Mouse (Mus musculus): ENCODE measurements around the gene Abhd13. TPM values are rescaled to one million over a fixed set of nuclear protein-coding genes. Genes with fewer than 3 reads are reported as not detected.

Gene Abhd13
- polyA plus RNA-seq, 1 experiment: 6.3 TPM

DNA sequence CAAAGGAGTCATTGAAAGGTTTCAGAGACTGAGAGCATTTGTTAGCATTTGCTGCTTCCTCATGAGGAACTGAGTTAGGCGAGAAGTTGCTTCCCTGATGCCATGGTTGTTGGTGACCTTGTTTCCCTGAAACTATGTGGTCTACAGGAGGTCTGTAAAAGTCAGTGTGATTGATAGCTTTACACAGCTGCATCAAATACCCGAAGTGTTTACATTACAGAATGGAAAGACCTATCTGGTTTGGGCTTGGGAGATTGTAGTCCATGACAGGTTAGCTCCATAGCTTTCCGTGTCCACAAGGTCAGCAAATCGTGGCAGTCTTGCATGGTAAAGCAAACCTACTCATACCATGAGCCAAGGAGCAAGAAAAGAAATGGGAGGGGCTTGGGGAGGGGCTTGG lies 19.2 kb upstream of the Abhd13 start:
- no peak for TF ChIP-seq POLR2A (IDR thresholded peaks at IDR 0.05; ENCODE audit: low read depth, low read length)
- TF ChIP-seq CTCF (conservative IDR thresholded peaks at IDR 0.05; ENCODE audit: insufficient read depth, insufficient read length, low read depth, low read length): no peak
- 52% methylated on average over 4 of the region's 4 CpGs for WGBS

DNA sequence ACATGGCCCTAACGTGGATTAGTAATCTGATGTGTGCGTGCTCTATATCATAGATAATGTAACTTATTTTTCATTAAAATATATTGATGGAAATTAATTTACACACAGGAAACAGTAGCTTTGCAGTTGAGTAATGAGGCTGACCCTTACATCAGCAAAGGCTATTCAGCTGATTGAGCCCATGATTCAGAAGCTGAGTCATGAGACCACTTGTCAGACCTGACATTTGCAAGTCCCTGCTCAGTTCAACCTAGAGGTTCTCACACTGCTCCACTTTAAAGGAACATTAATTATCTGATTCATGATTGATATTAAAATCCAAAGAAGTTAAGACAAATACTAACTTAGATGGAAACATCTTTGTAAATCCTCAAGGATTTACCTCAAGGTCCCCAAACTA lies 17.6 kb upstream of the Abhd13 start:
- TF ChIP-seq CTCF (conservative IDR thresholded peaks at IDR 0.05; ENCODE audit: insufficient read depth, insufficient read length, low read depth, low read length) (no peak), POLR2A (IDR thresholded peaks at IDR 0.05; ENCODE audit: low read depth, low read length) (no peak)
- Histone ChIP-seq H3K4me3 (ENCODE audit: insufficient read depth, low read depth, low read length) (no peak overlapping the region), H3K27me3 (replicated peaks; ENCODE audit: control insufficient read depth, insufficient read depth, low read length) (no peaks in the 10 kb centered on the region), H3K27ac (ENCODE audit: insufficient read depth, low read depth, low read length) (no peak overlapping the region), H3K4me1 (ENCODE audit: control insufficient read depth, insufficient read depth, low read length) (no peaks in the 10 kb centered on the region), H3K36me3 (ENCODE audit: control insufficient read depth, insufficient read depth, low read length) (no peaks in the 10 kb centered on the region)
- WGBS: 88% methylated on average over 2 of the region's 2 CpGs
- no peak for DNase-seq

More for the DNA sequence above, 19.2 kb upstream of the Abhd13 start:
- no peaks in the 10 kb centered on the region for H3K4me1 ChIP-seq (ENCODE audit: control insufficient read depth, insufficient read depth, low read length)
- no peak overlapping the region for H3K27ac ChIP-seq (ENCODE audit: insufficient read depth, low read depth, low read length)
- DNase-seq: no peak
- no peak overlapping the region for H3K4me3 ChIP-seq (ENCODE audit: insufficient read depth, low read depth, low read length)
- no peaks in the 10 kb centered on the region for H3K27me3 ChIP-seq (replicated peaks; ENCODE audit: control insufficient read depth, insufficient read depth, low read length)
- no peaks in the 10 kb centered on the region for H3K36me3 ChIP-seq (ENCODE audit: control insufficient read depth, insufficient read depth, low read length)

DNA sequence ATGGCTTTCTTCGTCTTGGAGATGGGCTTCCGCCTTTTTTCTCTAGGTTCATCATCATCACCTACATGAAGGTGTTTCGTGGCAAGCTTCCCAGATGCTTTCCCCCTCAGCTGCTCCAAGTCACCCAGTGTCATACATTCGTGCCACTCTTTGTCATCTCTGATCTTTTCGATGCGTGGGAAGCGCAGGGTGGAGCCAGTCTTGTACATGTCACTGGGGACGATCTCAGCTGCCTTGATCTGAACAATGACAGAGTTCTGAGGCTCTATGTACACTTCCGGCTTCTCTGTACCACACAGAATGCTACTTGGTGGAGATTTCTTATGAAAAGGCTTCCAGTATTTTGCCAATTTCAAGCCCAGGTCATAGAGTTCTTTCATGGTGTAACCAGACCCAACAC lies 5.6 kb upstream of the Abhd13 start:
- 97% methylated on average over 9 of the region's 9 CpGs for WGBS

DNA sequence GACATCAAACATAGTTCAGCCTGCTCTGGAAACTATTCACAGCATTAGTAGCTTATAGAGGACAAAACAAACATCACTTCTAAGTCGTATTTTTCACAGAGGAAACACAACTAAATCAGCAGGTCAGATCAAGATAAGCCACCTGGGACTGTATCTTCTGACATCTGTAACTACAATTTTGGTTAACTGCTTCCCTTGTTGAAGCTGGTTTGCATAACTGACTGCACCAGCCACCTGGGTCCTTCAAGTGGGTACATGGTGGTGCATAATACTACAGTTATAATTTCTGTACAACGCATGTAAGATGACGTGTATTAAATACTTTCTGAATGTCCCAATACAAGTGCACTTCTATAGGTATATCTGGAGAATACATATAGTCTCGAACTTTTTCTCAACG lies 2.2 kb upstream of the Abhd13 start:
- no peak overlapping the region for H3K27ac ChIP-seq (ENCODE audit: insufficient read depth, low read depth, low read length)
- WGBS: 35% methylated on average over 5 of the region's 5 CpGs
- H3K27me3 ChIP-seq (replicated peaks; ENCODE audit: control insufficient read depth, insufficient read depth, low read length): no peaks in the 10 kb centered on the region
- peak overlapping the region; percentile 96; the same call in 1 of the 2 replicates for H3K4me3 ChIP-seq (ENCODE audit: insufficient read depth, low read depth, low read length)
- no peak for DNase-seq
- peaks cover 4% of the 10 kb centered on the region; the same call in 1 of the 2 replicates for H3K36me3 ChIP-seq (ENCODE audit: control insufficient read depth, insufficient read depth, low read length)
- TF ChIP-seq CTCF (conservative IDR thresholded peaks at IDR 0.05; ENCODE audit: insufficient read depth, insufficient read length, low read depth, low read length): no peak
- no peak for TF ChIP-seq POLR2A (IDR thresholded peaks at IDR 0.05; ENCODE audit: low read depth, low read length)
- H3K4me1 ChIP-seq (ENCODE audit: control insufficient read depth, insufficient read depth, low read length): peaks cover 11% of the 10 kb centered on the region

More for the DNA sequence above, 5.6 kb upstream of the Abhd13 start:
- H3K4me1 ChIP-seq (ENCODE audit: control insufficient read depth, insufficient read depth, low read length): no peaks in the 10 kb centered on the region; the same call in 1 of the 2 replicates
- H3K27me3 ChIP-seq (replicated peaks; ENCODE audit: control insufficient read depth, insufficient read depth, low read length): no peaks in the 10 kb centered on the region
- H3K4me3 ChIP-seq (ENCODE audit: insufficient read depth, low read depth, low read length): no peak overlapping the region
- H3K36me3 ChIP-seq (ENCODE audit: control insufficient read depth, insufficient read depth, low read length): peaks cover 6% of the 10 kb centered on the region
- no peak overlapping the region for H3K27ac ChIP-seq (ENCODE audit: insufficient read depth, low read depth, low read length)
- no peak for DNase-seq
- TF ChIP-seq POLR2A (IDR thresholded peaks at IDR 0.05; ENCODE audit: low read depth, low read length) (no peak), CTCF (conservative IDR thresholded peaks at IDR 0.05; ENCODE audit: insufficient read depth, insufficient read length, low read depth, low read length) (no peak)

DNA sequence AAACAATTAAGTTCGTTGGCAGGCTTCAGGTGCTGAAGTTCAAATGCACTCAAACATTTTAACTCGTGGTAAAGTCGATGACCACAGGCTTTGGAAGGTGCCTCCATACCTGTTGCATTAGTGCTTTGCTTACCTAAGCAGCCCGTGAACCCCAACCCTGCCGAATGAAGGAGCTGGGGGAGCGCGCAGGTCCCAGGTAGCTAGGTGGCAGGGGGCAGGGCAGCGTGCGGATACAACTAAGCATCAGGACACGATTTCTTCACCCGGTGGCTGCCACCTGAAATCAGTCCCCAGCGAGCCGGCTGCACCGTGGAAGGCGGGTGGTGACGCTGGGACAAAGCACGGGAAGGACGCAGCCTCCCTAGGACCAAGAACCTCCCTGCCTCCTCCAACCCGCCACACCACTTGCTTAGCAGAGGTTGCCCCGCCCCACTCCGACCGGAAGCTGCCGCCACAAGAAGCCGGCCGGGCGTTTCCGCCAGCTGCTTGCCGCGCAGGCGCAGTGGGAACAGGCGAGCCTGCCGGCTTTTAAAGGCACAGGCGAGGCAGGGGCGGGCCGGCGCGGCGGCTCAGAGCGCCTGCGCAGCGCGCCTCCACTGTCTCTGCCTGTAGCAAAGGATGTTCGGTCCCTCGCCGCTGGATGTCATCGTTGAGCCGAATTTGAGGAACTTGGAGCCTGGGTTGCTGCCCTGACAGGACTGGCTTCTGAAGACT lies 1.5 kb upstream of the Abhd13 start:
- Histone ChIP-seq H3K27ac (ENCODE audit: insufficient read depth, low read depth, low read length) (peak overlapping the region; percentile 68), H3K4me3 (ENCODE audit: insufficient read depth, low read depth, low read length) (peak overlapping the region; percentile 96), H3K36me3 (ENCODE audit: control insufficient read depth, insufficient read depth, low read length) (peaks cover 4% of the 10 kb centered on the region; the same call in 1 of the 2 replicates), H3K27me3 (replicated peaks; ENCODE audit: control insufficient read depth, insufficient read depth, low read length) (no peaks in the 10 kb centered on the region), H3K4me1 (ENCODE audit: control insufficient read depth, insufficient read depth, low read length) (peaks cover 11% of the 10 kb centered on the region)
- TF ChIP-seq CTCF (conservative IDR thresholded peaks at IDR 0.05; ENCODE audit: insufficient read depth, insufficient read length, low read depth, low read length): peak; percentile 85
- TF ChIP-seq POLR2A (IDR thresholded peaks at IDR 0.05; ENCODE audit: low read depth, low read length): peak; percentile 55
- peak; percentile 100 for DNase-seq
- WGBS: under 1% methylated on average over 47 of the region's 47 CpGs

DNA sequence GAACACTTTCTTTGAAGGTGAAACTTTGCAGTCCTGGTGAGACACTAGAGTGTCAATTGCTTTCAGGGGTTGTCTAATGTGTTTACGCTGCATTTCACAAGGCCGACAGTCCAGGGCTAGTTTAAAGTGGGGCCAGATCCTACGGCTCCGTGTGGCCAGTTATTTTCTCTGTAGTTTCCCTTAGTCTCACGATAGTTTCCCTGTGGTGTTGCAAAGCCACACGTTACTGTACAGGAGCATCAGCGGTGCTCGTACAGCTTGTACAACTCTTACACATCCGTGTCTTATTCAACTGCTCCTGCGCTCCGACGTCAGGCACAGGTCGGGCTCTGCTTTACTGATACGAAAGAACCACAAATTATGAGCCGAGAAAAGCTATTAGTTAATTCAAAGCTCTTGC lies 491 bp upstream of the Abhd13 start:
- peaks cover 4% of the 10 kb centered on the region; the same call in 1 of the 2 replicates for H3K36me3 ChIP-seq (ENCODE audit: control insufficient read depth, insufficient read depth, low read length)
- H3K27ac ChIP-seq (ENCODE audit: insufficient read depth, low read depth, low read length): 0 out of 2 replicates have a peak overlapping the region, but pooled peaks have one; percentile 0
- peak overlapping the region; percentile 35 for H3K4me3 ChIP-seq (ENCODE audit: insufficient read depth, low read depth, low read length)
- H3K4me1 ChIP-seq (ENCODE audit: control insufficient read depth, insufficient read depth, low read length): peaks cover 11% of the 10 kb centered on the region
- WGBS: 20% methylated on average over 15 of the region's 15 CpGs
- no peaks in the 10 kb centered on the region for H3K27me3 ChIP-seq (replicated peaks; ENCODE audit: control insufficient read depth, insufficient read depth, low read length)
- DNase-seq: peak; percentile 2
- no peak for TF ChIP-seq POLR2A (IDR thresholded peaks at IDR 0.05; ENCODE audit: low read depth, low read length)
- no peak for TF ChIP-seq CTCF (conservative IDR thresholded peaks at IDR 0.05; ENCODE audit: insufficient read depth, insufficient read length, low read depth, low read length)

DNA sequence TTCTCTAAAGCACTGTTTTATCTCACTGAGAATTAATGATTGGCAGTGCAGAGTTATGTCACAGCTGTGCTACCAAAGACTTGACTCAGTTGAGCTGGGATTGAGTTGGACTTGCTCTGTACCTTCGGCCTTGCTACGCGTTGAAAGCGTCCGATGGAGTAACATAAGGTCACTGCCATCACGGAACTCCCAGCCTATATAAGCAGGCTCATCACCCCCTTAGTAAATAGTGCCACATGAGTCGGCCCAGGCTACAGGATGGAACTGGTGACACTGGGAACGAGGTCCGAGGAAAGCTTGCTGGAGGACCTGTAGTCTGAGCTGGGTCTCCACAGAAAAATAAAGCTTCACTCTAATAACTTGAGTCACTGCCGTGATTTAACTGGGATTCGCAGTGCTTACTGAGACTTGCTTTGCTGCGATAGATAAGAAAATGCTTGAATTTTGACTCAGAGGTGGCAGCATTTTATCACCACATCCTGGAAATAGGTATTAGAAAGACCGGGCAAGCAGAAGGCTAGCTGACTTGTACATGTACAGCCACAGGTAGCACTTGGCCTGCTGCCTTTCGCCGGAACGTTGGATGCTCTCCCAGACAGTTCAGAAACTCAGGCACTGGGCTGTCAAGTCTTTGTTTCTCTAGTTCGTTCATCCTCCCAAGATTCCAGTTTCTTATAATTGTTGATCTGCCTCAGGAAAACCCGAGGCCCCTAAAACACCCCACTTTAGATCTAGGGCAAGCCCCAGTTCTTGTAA lies 1.1 kb downstream of the Abhd13 start:
- TF ChIP-seq CTCF (conservative IDR thresholded peaks at IDR 0.05; ENCODE audit: insufficient read depth, insufficient read length, low read depth, low read length): no peak
- TF ChIP-seq POLR2A (IDR thresholded peaks at IDR 0.05; ENCODE audit: low read depth, low read length): no peak
- H3K4me3 ChIP-seq (ENCODE audit: insufficient read depth, low read depth, low read length): peak overlapping the region; percentile 72
- H3K36me3 ChIP-seq (ENCODE audit: control insufficient read depth, insufficient read depth, low read length): no peaks in the 10 kb centered on the region
- 36% methylated on average over 18 of the region's 18 CpGs for WGBS
- no peaks in the 10 kb centered on the region for H3K27me3 ChIP-seq (replicated peaks; ENCODE audit: control insufficient read depth, insufficient read depth, low read length)
- no peak overlapping the region for H3K27ac ChIP-seq (ENCODE audit: insufficient read depth, low read depth, low read length)
- H3K4me1 ChIP-seq (ENCODE audit: control insufficient read depth, insufficient read depth, low read length): peaks cover 11% of the 10 kb centered on the region
- peak; percentile 46 for DNase-seq
